Mouse (Mus musculus) CH12.LX (cell line): ENCODE results near the gene Prss34. TPM values are rescaled to one million over a fixed set of nuclear protein-coding genes. Genes with fewer than 3 reads are reported as not detected.

Experiments used
- DNase-seq: peaks from one replicate; pipeline ENCODE4 v3.0.0-alpha.2; 2013; ENCODE audit errors: extremely low read depth
- H3K27ac ChIP-seq: 2 replicates; pipeline ENCODE4 v1.5.1; 2012; ENCODE audit warnings: low read depth, mild to moderate bottlenecking, control low read depth, moderate library complexity; ENCODE audit not compliant: insufficient read depth
- H3K27me3 ChIP-seq: replicated peaks from 2 replicates; pipeline ENCODE3; 2012; ENCODE audit warnings: inconsistent platforms
- H3K36me3 ChIP-seq, 2 experiments: replicated peaks in 1 of 2; 2 replicates each; pipeline versions ENCODE3 to v1.6.1; 2012; ENCODE audit warnings: inconsistent platforms in 1 of 2, low read length in 1 of 2, mild to moderate bottlenecking in 1 of 2, mixed read lengths in 1 of 2, moderate library complexity in 1 of 2; ENCODE audit not compliant: control insufficient read depth in 1 of 2, insufficient read depth in 1 of 2
- H3K4me1 ChIP-seq, 2 experiments: 2 replicates each; pipeline ENCODE4 v1.6.1; 2012; ENCODE audit warnings: inconsistent platforms in 1 of 2, moderate library complexity in 1 of 2; ENCODE audit not compliant: insufficient read depth in 2 of 2, control insufficient read depth in 1 of 2
- H3K4me2 ChIP-seq: 2 replicates; pipeline ENCODE4 v1.6.1; 2012; ENCODE audit warnings: low read depth, mild to moderate bottlenecking, control low read depth; ENCODE audit not compliant: poor library complexity, insufficient read depth, severe bottlenecking
- H3K4me3 ChIP-seq, 3 experiments: fragments of 150-350 bp in 1 of 3; sonication (generic) in 1 of 3; replicated peaks in 1 of 3; 2 replicates each; pipeline versions ENCODE3 to v1.5.1; 2011 to 2012; ENCODE audit warnings: low read depth in 2 of 3, low read length in 2 of 3, mild to moderate bottlenecking in 2 of 3, moderate library complexity in 2 of 3, control low read depth in 1 of 3, improper control_type of control experiment in 1 of 3, inconsistent platforms in 1 of 3, mixed read lengths in 1 of 3; ENCODE audit not compliant: poor library complexity in 1 of 3
- H3K79me2 ChIP-seq: replicated peaks from 2 replicates; pipeline ENCODE4 v1.6.1; 2012; ENCODE audit warnings: mild to moderate bottlenecking, moderate library complexity; ENCODE audit not compliant: control insufficient read depth, poor library complexity, insufficient read depth, severe bottlenecking; ENCODE audit errors: extremely low read depth
- H3K9ac ChIP-seq: 2 replicates; pipeline ENCODE4 v1.6.1; 2012; ENCODE audit warnings: low read depth, mild to moderate bottlenecking, control low read depth, moderate library complexity; ENCODE audit not compliant: insufficient read depth
- H3K9me3 ChIP-seq: replicated peaks from 2 replicates; pipeline ENCODE3; 2012; ENCODE audit warnings: low read length, inconsistent platforms, mixed read lengths
- BHLHE40 ChIP-seq: IDR thresholded peaks from 2 replicates; pipeline ENCODE4 v1.6.1; 2011; ENCODE audit warnings: mild to moderate bottlenecking, low read depth, low read length, improper control_type of control experiment
- CHD1 ChIP-seq: IDR thresholded peaks from 2 replicates; pipeline ENCODE4 v1.6.1; 2012; ENCODE audit warnings: low read depth, low read length, improper control_type of control experiment, inconsistent platforms
- CHD2 ChIP-seq: IDR thresholded peaks from 2 replicates; pipeline ENCODE4 v1.6.1; 2011; ENCODE audit warnings: low read length, improper control_type of control experiment
- CTCF ChIP-seq, 2 experiments: IDR thresholded peaks in 1 of 2; conservative IDR thresholded peaks in 1 of 2; 2 replicates each; pipeline ENCODE4 v1.5.1; 2011 to 2012; ENCODE audit warnings: low read depth in 2 of 2, low read length in 2 of 2, improper control_type of control experiment in 1 of 2, inconsistent platforms in 1 of 2, mild to moderate bottlenecking in 1 of 2, moderate library complexity in 1 of 2
- E2F4 ChIP-seq: IDR thresholded peaks from 2 replicates; pipeline ENCODE4 v1.6.1; 2011; ENCODE audit warnings: low read depth, low read length, improper control_type of control experiment; ENCODE audit not compliant: insufficient replicate concordance
- ELF1 ChIP-seq: IDR thresholded peaks from 2 replicates; pipeline ENCODE4 v1.6.1; 2014; ENCODE audit warnings: low read depth, mild to moderate bottlenecking, inconsistent platforms, low read length, improper control_type of control experiment
- EP300 ChIP-seq: IDR thresholded peaks from 2 replicates; pipeline ENCODE4 v1.6.1; 2011; ENCODE audit warnings: low read length, improper control_type of control experiment
- ETS1 ChIP-seq: conservative IDR thresholded peaks from 2 replicates; pipeline ENCODE4 v1.6.1; 2012; ENCODE audit warnings: low read depth, mild to moderate bottlenecking, inconsistent platforms, low read length, improper control_type of control experiment, moderate library complexity
- HCFC1 ChIP-seq: IDR thresholded peaks from 2 replicates; pipeline ENCODE4 v1.6.1; 2012; ENCODE audit warnings: low read depth, mild to moderate bottlenecking, inconsistent platforms, low read length, improper control_type of control experiment
- IRF4 ChIP-seq: IDR thresholded peaks from 2 replicates; pipeline ENCODE4 v1.6.1; 2014; ENCODE audit warnings: low read depth, mild to moderate bottlenecking, inconsistent platforms, low read length, improper control_type of control experiment
- JUN ChIP-seq: IDR thresholded peaks from 2 replicates; pipeline ENCODE4 v1.6.1; 2011; ENCODE audit warnings: low read depth, mild to moderate bottlenecking, low read length, improper control_type of control experiment, moderate library complexity; ENCODE audit not compliant: insufficient read depth
- KAT2A ChIP-seq: IDR thresholded peaks from 2 replicates; pipeline ENCODE4 v1.6.1; 2012; ENCODE audit warnings: low read length, improper control_type of control experiment, inconsistent platforms; ENCODE audit not compliant: insufficient replicate concordance
- MAFK ChIP-seq: IDR thresholded peaks from 2 replicates; pipeline ENCODE4 v1.6.1; 2011; ENCODE audit warnings: low read length, improper control_type of control experiment; ENCODE audit not compliant: insufficient replicate concordance
- MAX ChIP-seq: IDR thresholded peaks from 2 replicates; pipeline ENCODE4 v1.6.1; 2011; ENCODE audit warnings: low read length, improper control_type of control experiment
- MAZ ChIP-seq: IDR thresholded peaks from 2 replicates; pipeline ENCODE4 v1.6.1; 2012; ENCODE audit warnings: low read depth, mild to moderate bottlenecking, inconsistent platforms, low read length, improper control_type of control experiment, moderate library complexity
- MEF2A ChIP-seq: IDR thresholded peaks from 2 replicates; pipeline ENCODE4 v1.6.1; 2014; ENCODE audit warnings: low read depth, mild to moderate bottlenecking, inconsistent platforms, low read length, improper control_type of control experiment, borderline replicate concordance
- MYC ChIP-seq: IDR thresholded peaks from 2 replicates; pipeline ENCODE4 v1.6.1; 2011; ENCODE audit warnings: low read depth, mild to moderate bottlenecking, improper control_type of control experiment, low read length
- NELFE ChIP-seq: IDR thresholded peaks from 2 replicates; pipeline ENCODE4 v1.6.1; 2011; ENCODE audit warnings: low read depth, low read length, improper control_type of control experiment
- PAX5 ChIP-seq: IDR thresholded peaks from 2 replicates; pipeline ENCODE4 v1.6.1; 2012; ENCODE audit warnings: low read length, inconsistent platforms, mixed read lengths
- RAD21 ChIP-seq: IDR thresholded peaks from 2 replicates; pipeline ENCODE4 v1.6.1; 2011; ENCODE audit warnings: low read depth, mild to moderate bottlenecking, low read length, improper control_type of control experiment, moderate library complexity
- RCOR1 ChIP-seq: conservative IDR thresholded peaks from 2 replicates; pipeline ENCODE4 v1.6.1; 2012; ENCODE audit warnings: low read depth, mild to moderate bottlenecking, inconsistent platforms, low read length, improper control_type of control experiment
- SIN3A ChIP-seq: IDR thresholded peaks from 2 replicates; pipeline ENCODE4 v1.6.1; 2012; ENCODE audit warnings: low read length, improper control_type of control experiment, inconsistent platforms
- USF1 ChIP-seq: IDR thresholded peaks from 2 replicates; pipeline ENCODE4 v1.6.1; 2014; ENCODE audit warnings: low read depth, mild to moderate bottlenecking, inconsistent platforms, low read length, improper control_type of control experiment
- USF2 ChIP-seq: conservative IDR thresholded peaks from 2 replicates; pipeline ENCODE4 v1.6.1; 2011; ENCODE audit warnings: low read depth, low read length, improper control_type of control experiment
- ZKSCAN1 ChIP-seq: IDR thresholded peaks from 2 replicates; pipeline ENCODE4 v1.6.1; 2012; ENCODE audit warnings: low read depth, inconsistent platforms, low read length, improper control_type of control experiment, borderline replicate concordance
- ZMIZ1 ChIP-seq: IDR thresholded peaks from 2 replicates; pipeline ENCODE4 v1.6.1; 2012; ENCODE audit warnings: low read depth, mild to moderate bottlenecking, inconsistent platforms, low read length, improper control_type of control experiment
- ZNF384 ChIP-seq: IDR thresholded peaks from 2 replicates; pipeline ENCODE4 v1.6.1; 2012; ENCODE audit warnings: low read depth, low read length, improper control_type of control experiment, inconsistent platforms
- dilution Hi-C: fragments of 300-500 bp; cut with MboI; formaldehyde crosslinking; loops from 2 replicates; pipeline ENCODE4 v1.14.3; 2020; ENCODE audit warnings: low sequenced_read_pairs; ENCODE audit not compliant: extremely low pct_unique_long_range_greater_than_20kb, extremely low pct_ligation_motif_present
- in situ Hi-C: fragments of 300-500 bp; cut with MboI; formaldehyde crosslinking; loops from 3 replicates; pipeline ENCODE4 v1.14.3; 2019; ENCODE audit warnings: low sequenced_read_pairs, low pct_ligation_motif_present, low pct_unique_long_range_greater_than_20kb, mixed read lengths
- polyA plus RNA-seq: library from polyadenylated mRNA; unstranded; fragments of >175 nt; gene quantifications from 2 replicates; pipeline ENCODE4 v1.2.1, GENCODE M21; 2012; ENCODE audit warnings: low read depth; ENCODE audit not compliant: insufficient read length
- total RNA-seq, 2 experiments: library from RNA; depleted of rRNA; stranded (reverse); fragments of 300-350 nt in 1 of 2; fragments of >200 nt in 1 of 2; gene quantifications; 2 replicates each; pipeline ENCODE4 v1.2.3; 2012 to 2014

Gene Prss34
- total and polyA plus RNA-seq, 3 experiments, result not detected

- Histone ChIP-seq H3K27ac (no peak overlapping the region), H3K4me2 (no peak overlapping the region), H3K36me3 (peaks cover 0 to 7% of the 10 kb centered on the region in 2 experiments)
- dilution Hi-C loops, result no loop called here
- TF ChIP-seq ZKSCAN1 (no peak), MYC (no peak), ZNF384 (no peak), CHD1 (no peak), MAX (no peak), E2F4 (no peak), NELFE (no peak), JUN (no peak), MAFK (no peak), IRF4 (no peak), RCOR1 (no peak), EP300 (no peak), SIN3A (no peak), BHLHE40 (no peak), CTCF (conservative IDR thresholded peaks at IDR 0.05 in 1 of 2, IDR thresholded peaks at IDR 0.05 in 1 of 2; ENCODE audit: low read depth in 2 of 2, low read length in 2 of 2) (no peak), KAT2A (no peak), CHD2 (no peak)
- TF ChIP-seq, all 38 proteins: peak for 0
- Histone ChIP-seq H3K27me3 (peaks cover 19% of the 10 kb centered on the region), H3K4me3 (no peak overlapping the region), H3K79me2 (no peaks in the 10 kb centered on the region), H3K4me1 (peaks cover 0 to 2% of the 10 kb centered on the region in 2 experiments; a peak in 1 of 4 replicates), H3K9ac (no peak overlapping the region), H3K9me3 (no peaks in the 10 kb centered on the region)
- in situ Hi-C loops, result no loop called here
- no peak for DNase-seq
Observed at GRCm38 (mm10) chr17:25252643-25253042, 45.6 kb upstream of the Prss34 start.

GRCm38 (mm10) chr17:25253760-25254159, 44.4 kb upstream of the Prss34 start:
- Histone ChIP-seq H3K9ac (no peak overlapping the region), H3K4me2 (no peak overlapping the region), H3K4me1 (peaks cover 4 to 13% of the 10 kb centered on the region in 2 experiments; a peak in 3 of 4 replicates), H3K27ac (no peak overlapping the region), H3K4me3 (no peak overlapping the region), H3K9me3 (no peaks in the 10 kb centered on the region), H3K79me2 (no peaks in the 10 kb centered on the region), H3K27me3 (peaks cover 19% of the 10 kb centered on the region), H3K36me3 (peaks cover 3 to 18% of the 10 kb centered on the region in 2 experiments)
- TF ChIP-seq RAD21 (no peak), CHD1 (no peak), MEF2A (no peak), USF2 (no peak), ELF1 (no peak), USF1 (no peak), EP300 (no peak), MAZ (no peak), PAX5 (no peak), SIN3A (no peak), ZMIZ1 (no peak), ETS1 (no peak), HCFC1 (no peak), KAT2A (no peak), E2F4 (no peak)
- dilution Hi-C loops, result no loop called here
- no peak for DNase-seq
- in situ Hi-C loops, result no loop called here
